Mouse (Mus musculus) CD4-positive naive resting alpha-beta T cell, adult 76 days (primary cell): ENCODE results near the gene Nr2c2ap. TPM values are rescaled to one million over a fixed set of nuclear protein-coding genes. Genes with fewer than 3 reads are reported as not detected.

Experiments used
- total RNA-seq: library from RNA; stranded (reverse); gene quantifications from one replicate; pipeline ENCODE4 v1.2.4, GENCODE M21; 2023

The Nr2c2ap gene
- total RNA-seq: 24.6 TPM

DNA sequence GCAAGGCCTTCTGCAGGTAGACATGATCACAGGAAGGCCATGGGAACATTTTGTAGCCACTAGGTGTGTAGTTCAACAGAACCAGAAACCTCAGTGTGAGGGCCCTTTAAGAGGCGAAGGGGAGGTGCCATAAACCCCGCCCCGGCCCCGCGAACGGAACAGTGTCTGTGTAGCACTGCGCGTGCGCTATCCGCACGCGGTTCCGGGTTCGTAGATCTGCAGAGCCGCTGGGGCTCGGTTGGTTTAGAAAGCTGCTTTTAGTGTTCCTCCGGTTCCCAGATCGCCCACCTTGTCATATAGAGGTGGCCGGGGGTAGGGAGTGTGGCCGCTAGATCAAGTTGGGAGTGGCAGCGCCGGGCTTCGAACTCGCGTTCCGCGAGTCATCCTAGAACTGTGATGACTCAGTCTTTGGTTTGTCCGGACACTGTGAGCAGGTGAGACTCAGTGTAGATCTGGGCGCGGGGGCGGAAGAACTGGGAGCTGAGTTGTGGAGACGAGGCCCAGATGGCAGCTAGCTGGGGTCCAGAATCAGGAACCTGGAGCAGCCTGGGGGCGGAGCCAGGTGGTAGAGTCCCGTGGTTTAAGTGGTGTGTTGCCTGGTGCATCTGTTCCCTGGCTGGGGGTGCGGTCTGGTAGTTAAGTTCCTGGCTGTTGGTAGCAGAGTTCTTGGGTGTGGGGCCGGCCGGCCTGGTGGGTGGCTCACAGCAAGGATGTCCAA is at the start of gene Nr2c2ap:
Nr2c2ap (plus strand) TSS at position 168 of the 718 bp plus-strand sequence.

DNA sequence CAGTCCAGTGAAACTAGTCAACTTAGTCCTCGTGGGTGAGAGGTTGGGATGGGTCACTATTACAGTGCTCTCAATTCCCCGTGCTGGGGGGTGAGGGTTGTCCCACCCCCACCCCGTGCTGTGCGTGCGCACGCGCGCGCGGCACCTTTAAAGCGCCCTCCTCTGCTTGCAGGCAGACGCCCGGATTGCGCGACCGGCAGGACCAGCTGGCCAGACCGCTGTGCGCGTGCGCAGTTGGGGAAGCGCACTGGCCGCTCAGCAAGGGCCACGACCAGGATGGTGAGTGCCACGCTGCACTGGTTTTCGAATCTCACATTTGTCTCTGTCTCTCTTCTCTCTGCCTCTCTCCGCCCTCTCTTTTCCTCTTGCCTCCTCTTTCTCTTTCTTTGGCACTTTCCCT is 47.8 kb upstream of the Nr2c2ap start, which contains the start of gene Hapln4:
Hapln4 (plus strand) TSS at position 173 of the 400 bp plus-strand sequence.

DNA sequence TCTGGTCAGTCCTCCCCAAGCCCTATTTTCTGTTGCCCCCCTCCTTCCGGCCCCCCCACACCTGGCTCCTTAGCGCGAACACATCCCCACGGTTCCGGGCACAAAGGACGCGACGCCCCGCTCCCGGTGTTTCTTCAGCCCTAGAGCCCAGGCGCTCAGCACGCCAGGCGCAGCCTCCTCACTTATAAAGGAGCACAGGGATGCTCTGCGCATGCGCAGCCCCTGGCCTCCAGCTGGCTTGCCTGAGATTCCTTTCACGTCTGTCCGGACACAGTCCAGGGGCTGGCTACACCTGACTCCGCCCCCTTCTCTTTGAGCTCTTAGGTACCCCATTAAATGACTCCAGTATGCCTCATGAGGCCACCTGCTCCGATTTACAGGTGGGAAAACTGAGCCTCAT is 10.5 kb upstream of the Nr2c2ap start, which contains the start of gene Ncan:
Ncan (minus strand) TSS at position 207 of the 400 bp plus-strand sequence.

DNA sequence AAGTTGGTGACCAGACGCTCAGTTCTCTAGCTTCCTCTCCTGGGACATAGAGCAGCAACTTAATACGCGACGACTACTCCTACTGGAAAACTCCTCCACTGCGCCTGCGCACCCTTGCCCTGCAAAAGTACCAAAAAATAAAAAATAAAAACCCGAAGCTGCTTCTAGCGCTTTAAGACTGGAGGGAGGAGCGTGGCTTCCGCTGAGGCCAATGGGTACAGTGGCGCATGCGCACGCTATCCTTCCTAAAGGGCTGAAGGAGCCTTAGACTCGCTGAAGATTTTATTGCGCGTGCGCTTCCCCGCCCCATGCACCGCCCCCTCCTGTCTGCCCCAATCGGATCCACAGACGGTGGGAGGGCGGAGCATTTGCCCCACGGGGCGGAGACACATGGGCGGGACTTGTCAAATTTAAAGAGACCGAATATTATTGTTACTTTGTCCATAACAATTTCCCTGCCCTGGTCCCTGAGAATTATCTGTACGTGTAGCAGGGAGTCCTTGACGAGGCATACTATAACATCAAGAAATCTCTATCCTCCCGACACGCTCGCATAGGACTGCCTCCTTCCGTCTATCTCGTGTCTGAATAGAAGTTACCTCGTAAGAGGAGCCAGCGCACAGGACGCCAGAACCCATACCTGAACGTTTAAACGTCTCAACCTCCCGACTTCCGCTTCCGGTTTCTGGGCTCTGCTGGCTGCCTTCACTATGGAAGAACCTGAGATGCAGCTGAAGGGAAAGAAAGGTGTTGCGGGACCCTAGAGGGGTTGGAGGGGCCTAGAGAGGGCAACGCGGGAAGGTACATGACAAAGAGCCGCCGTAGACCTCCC is 8.1 kb downstream of the Nr2c2ap start, which contains the start of the genes Rfxank, Borcs8 and Mef2b:
Rfxank (minus strand) TSS at position 129 of the 832 bp plus-strand sequence.
Borcs8 (plus strand) TSS at position 474 of the 832 bp plus-strand sequence.
Mef2b (plus strand) TSS at position 686 of the 832 bp plus-strand sequence.

DNA sequence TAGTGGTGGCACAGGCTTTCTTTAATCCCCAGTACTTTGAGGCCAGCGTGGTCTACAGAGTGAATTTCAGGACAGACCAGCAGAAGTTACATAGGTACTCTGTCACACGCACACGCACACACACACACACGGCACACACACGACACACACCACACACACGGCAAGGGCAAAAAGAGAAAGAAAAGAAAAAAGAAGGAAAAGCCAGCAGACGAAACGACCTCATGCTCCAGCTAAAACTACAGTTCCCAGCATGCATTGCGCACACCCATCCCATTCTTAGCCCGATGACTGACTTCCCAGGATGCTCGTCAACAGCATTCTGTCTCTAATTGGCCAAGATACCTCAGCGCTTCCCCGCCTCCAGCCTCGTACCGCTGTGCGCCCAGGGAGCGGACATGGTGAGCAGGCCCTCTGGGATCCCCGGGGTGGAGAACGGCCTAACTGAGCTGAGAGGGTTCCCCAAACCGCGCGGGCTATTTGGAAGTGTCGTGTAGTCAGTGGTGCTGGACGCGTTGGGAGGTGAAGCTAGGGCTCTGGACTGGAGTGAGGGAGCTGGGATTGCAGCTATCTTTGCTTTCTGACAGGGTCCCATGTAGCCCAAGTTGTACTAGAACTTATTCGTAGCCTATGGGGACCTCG is 41.0 kb downstream of the Nr2c2ap start, which contains the start of gene Tmem161a:
Tmem161a (plus strand) TSS at position 314 of the 639 bp plus-strand sequence.

Other genes starting within 250 kb of the Nr2c2ap start
- gene Cilp2, start 243.6 kb upstream of the Nr2c2ap start, total RNA-seq: not detected
- 0.44 TPM for gene Tssk6, start 229.1 kb upstream of the Nr2c2ap start, total RNA-seq
- 46.0 TPM for gene Ndufa13, start 228.8 kb upstream of the Nr2c2ap start, total RNA-seq
- gene Yjefn3, start 228.6 kb upstream of the Nr2c2ap start, total RNA-seq: 1.1 TPM
- gene Gatad2a, start 134.9 kb upstream of the Nr2c2ap start, total RNA-seq: 75.0 TPM
- gene Mau2, start 88.6 kb upstream of the Nr2c2ap start, total RNA-seq: 136 TPM
- 52.8 TPM for gene Sugp1, start 88.5 kb upstream of the Nr2c2ap start, total RNA-seq
- gene Tm6sf2, start 58.4 kb upstream of the Nr2c2ap start, total RNA-seq: not detected
- not detected for gene Hapln4, start 47.9 kb upstream of the Nr2c2ap start, total RNA-seq
- gene Ncan, start 10.5 kb upstream of the Nr2c2ap start, total RNA-seq: not detected
- gene Rfxank, start 7.8 kb downstream of the Nr2c2ap start, total RNA-seq: 25.9 TPM
- 55.2 TPM for gene Borcs8, start 8.2 kb downstream of the Nr2c2ap start, total RNA-seq
- gene Mef2b, start 8.4 kb downstream of the Nr2c2ap start, total RNA-seq: 3.4 TPM
- gene Tmem161a, start 41.0 kb downstream of the Nr2c2ap start, total RNA-seq: 48.1 TPM
- 9.9 TPM for gene Slc25a42, start 81.0 kb downstream of the Nr2c2ap start, total RNA-seq
- 72.7 TPM for gene Sugp2, start 102.9 kb downstream of the Nr2c2ap start, total RNA-seq
- 6.4 TPM for gene Armc6, start 103.1 kb downstream of the Nr2c2ap start, total RNA-seq
- 6.3 TPM for gene Homer3, start 151.5 kb downstream of the Nr2c2ap start, total RNA-seq
- gene Ddx49, start 171.2 kb downstream of the Nr2c2ap start, total RNA-seq: 81.1 TPM
- gene Cope, start 171.2 kb downstream of the Nr2c2ap start, total RNA-seq: 115 TPM
- gene Cers1, start 184.4 kb downstream of the Nr2c2ap start, total RNA-seq: not detected
- not detected for gene Gdf1, start 198.5 kb downstream of the Nr2c2ap start, total RNA-seq
- gene Upf1, start 221.9 kb downstream of the Nr2c2ap start, total RNA-seq: 71.3 TPM
- not detected for gene Comp, start 242.2 kb downstream of the Nr2c2ap start, total RNA-seq